Mouse (Mus musculus): ENCODE data around the gene Pi4k2b. TPM values are rescaled to one million over a fixed set of nuclear protein-coding genes. Genes with fewer than 3 reads are reported as not detected.
"Not testable (repeated sequence)": the region's sequence is repeated elsewhere in the genome, so short reads cannot be mapped to it uniquely, and the experiment has no call there.

Pi4k2b gene
- 5.8 and 12.1 TPM in 2 replicates for polyA plus RNA-seq (2012; rRNA removed)

GRCm38 (mm10) chr5:52741391-52742111 is at the start of gene Pi4k2b:
Gene Pi4k2b, plus strand, starts transcription at chr5:52741574.
- peak; percentile 86 for DNase-seq

DNA sequence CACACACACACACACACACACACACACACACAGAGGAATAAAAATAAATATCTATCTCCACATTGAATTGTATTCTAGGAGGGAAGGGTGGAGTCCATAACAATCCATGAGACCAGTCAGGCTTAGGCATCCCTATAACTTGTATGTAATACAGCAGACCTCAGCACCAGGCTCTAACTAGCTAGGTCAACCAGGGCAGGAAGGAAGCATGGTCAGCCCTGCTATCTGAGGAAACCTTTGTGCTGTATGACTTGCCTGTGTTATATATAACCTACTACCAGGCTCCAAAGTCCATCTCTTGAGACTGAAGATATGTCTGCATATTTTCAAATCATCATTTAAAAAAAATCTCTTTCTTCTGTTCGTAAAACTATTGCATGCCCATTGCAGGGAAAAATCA is 44.1 kb upstream of the Pi4k2b start:
- Histone ChIP-seq H3K27me3 (ENCODE audit: control insufficient read depth, insufficient read depth, low read length) (no peaks in the 10 kb centered on the region), H3K4me3 (ENCODE audit: control insufficient read depth, insufficient read depth, low read length) (no peak overlapping the region), H3K4me1 (replicated peaks; ENCODE audit: control insufficient read depth, insufficient read depth, low read length) (no peaks in the 10 kb centered on the region), H3K27ac (ENCODE audit: control insufficient read depth, insufficient read depth, low read length) (no peak overlapping the region), H3K36me3 (ENCODE audit: control insufficient read depth, insufficient read depth, low read length) (no peaks in the 10 kb centered on the region)
- 93% methylated on average over 1 of the region's 1 CpGs for WGBS
- TF ChIP-seq POLR2A (IDR thresholded peaks at IDR 0.05; ENCODE audit: control insufficient read depth, extremely low read depth, insufficient read depth, low read length, poor library complexity) (no peak), CTCF (IDR thresholded peaks at IDR 0.05; ENCODE audit: borderline replicate concordance, control insufficient read depth, extremely low read depth, insufficient read depth, low read length, poor library complexity) (no peak)
- DNase-seq, result no peak

More at GRCm38 (mm10) chr5:52741391-52742111, at the start of gene Pi4k2b:
- TF ChIP-seq POLR2A (IDR thresholded peaks at IDR 0.05; ENCODE audit: control insufficient read depth, extremely low read depth, insufficient read depth, low read length, poor library complexity), result no peak
- peak; percentile 15; the same call in 1 of the 2 replicates for TF ChIP-seq CTCF (IDR thresholded peaks at IDR 0.05; ENCODE audit: borderline replicate concordance, control insufficient read depth, extremely low read depth, insufficient read depth, low read length, poor library complexity)
- Histone ChIP-seq H3K36me3 (ENCODE audit: control insufficient read depth, insufficient read depth, low read length) (no peaks in the 10 kb centered on the region), H3K4me1 (replicated peaks; ENCODE audit: control insufficient read depth, insufficient read depth, low read length) (peaks cover 2% of the 10 kb centered on the region; the same call in 1 of the 2 replicates), H3K4me3 (ENCODE audit: control insufficient read depth, insufficient read depth, low read length) (peak within 1 kb of the TSS; percentile 93), H3K27ac (ENCODE audit: control insufficient read depth, insufficient read depth, low read length) (no peak within 1 kb of the TSS), H3K27me3 (ENCODE audit: control insufficient read depth, insufficient read depth, low read length) (no peaks in the 10 kb centered on the region)
- WGBS, result 1% methylated on average over 69 of the region's 75 CpGs

GRCm38 (mm10) chr5:52697882-52698440 is 43.4 kb upstream of the Pi4k2b start:
- H3K27ac ChIP-seq (ENCODE audit: control insufficient read depth, insufficient read depth, low read length); DNase-seq; H3K4me3 ChIP-seq (ENCODE audit: control insufficient read depth, insufficient read depth, low read length); H3K4me1 ChIP-seq (replicated peaks; ENCODE audit: control insufficient read depth, insufficient read depth, low read length); H3K36me3 ChIP-seq (ENCODE audit: control insufficient read depth, insufficient read depth, low read length); H3K27me3 ChIP-seq (ENCODE audit: control insufficient read depth, insufficient read depth, low read length): not testable (repeated sequence)
- 97% methylated on average over 7 of the region's 7 CpGs for WGBS

GRCm38 (mm10) chr5:52704562-52704961 is 36.8 kb upstream of the Pi4k2b start:
- Histone ChIP-seq H3K36me3 (ENCODE audit: control insufficient read depth, insufficient read depth, low read length) (no peaks in the 10 kb centered on the region), H3K4me1 (replicated peaks; ENCODE audit: control insufficient read depth, insufficient read depth, low read length) (no peaks in the 10 kb centered on the region), H3K4me3 (ENCODE audit: control insufficient read depth, insufficient read depth, low read length) (no peak overlapping the region), H3K27me3 (ENCODE audit: control insufficient read depth, insufficient read depth, low read length) (no peaks in the 10 kb centered on the region), H3K27ac (ENCODE audit: control insufficient read depth, insufficient read depth, low read length) (no peak overlapping the region)
- TF ChIP-seq CTCF (IDR thresholded peaks at IDR 0.05; ENCODE audit: borderline replicate concordance, control insufficient read depth, extremely low read depth, insufficient read depth, low read length, poor library complexity) (no peak), POLR2A (IDR thresholded peaks at IDR 0.05; ENCODE audit: control insufficient read depth, extremely low read depth, insufficient read depth, low read length, poor library complexity) (no peak)
- WGBS, result 87% methylated on average over 4 of the region's 4 CpGs
- DNase-seq, result no peak

DNA sequence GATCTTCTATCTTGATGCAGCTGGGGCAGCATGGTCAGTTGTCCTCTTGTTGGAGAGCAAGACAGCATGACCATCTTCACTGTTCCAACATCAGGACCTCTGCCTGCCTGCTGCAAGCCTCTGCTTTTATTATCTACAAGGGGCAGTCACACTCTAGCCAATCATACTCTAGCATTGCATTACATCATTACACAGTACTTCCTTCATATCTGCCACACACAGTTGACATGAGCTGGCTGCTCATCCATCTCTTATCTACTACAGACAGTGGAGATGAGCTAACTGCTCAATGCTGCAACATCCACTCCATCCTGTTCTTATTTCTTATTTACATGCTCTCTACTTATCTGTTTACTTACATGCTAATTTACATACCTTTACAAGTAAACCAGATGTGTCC is 28.7 kb upstream of the Pi4k2b start:
- Histone ChIP-seq H3K27me3 (ENCODE audit: control insufficient read depth, insufficient read depth, low read length) (no peaks in the 10 kb centered on the region), H3K36me3 (ENCODE audit: control insufficient read depth, insufficient read depth, low read length) (no peaks in the 10 kb centered on the region), H3K4me1 (replicated peaks; ENCODE audit: control insufficient read depth, insufficient read depth, low read length) (no peaks in the 10 kb centered on the region), H3K4me3 (ENCODE audit: control insufficient read depth, insufficient read depth, low read length) (no peak overlapping the region), H3K27ac (ENCODE audit: control insufficient read depth, insufficient read depth, low read length) (no peak overlapping the region)
- DNase-seq, result no peak
- TF ChIP-seq CTCF (IDR thresholded peaks at IDR 0.05; ENCODE audit: borderline replicate concordance, control insufficient read depth, extremely low read depth, insufficient read depth, low read length, poor library complexity) (no peak), POLR2A (IDR thresholded peaks at IDR 0.05; ENCODE audit: control insufficient read depth, extremely low read depth, insufficient read depth, low read length, poor library complexity) (no peak)

- H3K36me3 ChIP-seq (ENCODE audit: control insufficient read depth, insufficient read depth, low read length), result no peaks in the 10 kb centered on the region
- H3K4me3 ChIP-seq (ENCODE audit: control insufficient read depth, insufficient read depth, low read length), result no peak overlapping the region
- TF ChIP-seq CTCF (IDR thresholded peaks at IDR 0.05; ENCODE audit: borderline replicate concordance, control insufficient read depth, extremely low read depth, insufficient read depth, low read length, poor library complexity), result no peak
- DNase-seq, result no peak
- 86% methylated on average over 5 of the region's 5 CpGs for WGBS
- H3K27me3 ChIP-seq (ENCODE audit: control insufficient read depth, insufficient read depth, low read length), result no peaks in the 10 kb centered on the region
- H3K4me1 ChIP-seq (replicated peaks; ENCODE audit: control insufficient read depth, insufficient read depth, low read length), result no peaks in the 10 kb centered on the region
- no peak overlapping the region for H3K27ac ChIP-seq (ENCODE audit: control insufficient read depth, insufficient read depth, low read length)
Observed at GRCm38 (mm10) chr5:52716742-52717448, 24.5 kb upstream of the Pi4k2b start.
